Mouse (Mus musculus) hindbrain, embryonic 15.5 days (tissue): ENCODE results near the gene Gabarapl1. TPM values are rescaled to one million over a fixed set of nuclear protein-coding genes. Genes with fewer than 3 reads are reported as not detected.
"Not testable (repeated sequence)": the region's sequence is repeated elsewhere in the genome, so short reads cannot be mapped to it uniquely, and the experiment has no call there.

Experiments used
- ATAC-seq: fragments of 200-750 bp; cut with Nextera tagmentation; 2 replicates; pipeline ENCODE4 v1.8.0; 2017; ENCODE audit warnings: low read depth, moderate number of reproducible peaks, moderate TSS enrichment; ENCODE audit not compliant: low FRiP score
- H3K27ac ChIP-seq: fragments of 300-500 bp; sonication (generic); replicated peaks from 2 replicates; pipeline ENCODE4 v1.5.1; 2015; ENCODE audit warnings: mild to moderate bottlenecking, inconsistent platforms
- H3K27me3 ChIP-seq: fragments of 300-500 bp; sonication (generic); 2 replicates; pipeline ENCODE4 v1.6.1; 2015; ENCODE audit warnings: control low read depth, inconsistent platforms
- H3K36me3 ChIP-seq: fragments of 300-500 bp; sonication (generic); 2 replicates; pipeline ENCODE4 v1.6.1; 2015; ENCODE audit warnings: control low read depth, inconsistent platforms
- H3K4me1 ChIP-seq: fragments of 300-500 bp; sonication (generic); replicated peaks from 2 replicates; pipeline ENCODE4 v1.6.1; 2015; ENCODE audit warnings: control low read depth, inconsistent platforms
- H3K4me2 ChIP-seq: fragments of 300-500 bp; sonication (generic); 2 replicates; pipeline ENCODE4 v1.6.1; 2015; ENCODE audit warnings: moderate library complexity, mild to moderate bottlenecking, inconsistent platforms
- H3K4me3 ChIP-seq: fragments of 300-500 bp; sonication (generic); 2 replicates; pipeline ENCODE4 v1.5.1; 2015; ENCODE audit warnings: mild to moderate bottlenecking, inconsistent platforms
- H3K9ac ChIP-seq: fragments of 300-500 bp; sonication (generic); 2 replicates; pipeline ENCODE4 v1.6.1; 2015; ENCODE audit warnings: inconsistent platforms
- H3K9me3 ChIP-seq: fragments of 300-500 bp; sonication (generic); 2 replicates; pipeline ENCODE4 v1.6.1; 2016; ENCODE audit warnings: control low read depth, inconsistent platforms
- WGBS: fragments of 180-500 bp; shearing (Covaris S2); methylation state at CpG from one replicate; pipeline ENCODE4 v1.1.7; 2015; 5-methylcytosine and 5-hydroxymethylcytosine counted together
- polyA plus RNA-seq: library from polyadenylated mRNA; unstranded; fragments of >200 nt; fragmentation: Nextera tagmentation; extraction: Ambion mirVana; gene quantifications from 2 replicates; pipeline ENCODE4 v1.2.1, GENCODE M21; 2015

Gene Gabarapl1
- polyA plus RNA-seq = 209 and 213 TPM in 2 replicates

DNA sequence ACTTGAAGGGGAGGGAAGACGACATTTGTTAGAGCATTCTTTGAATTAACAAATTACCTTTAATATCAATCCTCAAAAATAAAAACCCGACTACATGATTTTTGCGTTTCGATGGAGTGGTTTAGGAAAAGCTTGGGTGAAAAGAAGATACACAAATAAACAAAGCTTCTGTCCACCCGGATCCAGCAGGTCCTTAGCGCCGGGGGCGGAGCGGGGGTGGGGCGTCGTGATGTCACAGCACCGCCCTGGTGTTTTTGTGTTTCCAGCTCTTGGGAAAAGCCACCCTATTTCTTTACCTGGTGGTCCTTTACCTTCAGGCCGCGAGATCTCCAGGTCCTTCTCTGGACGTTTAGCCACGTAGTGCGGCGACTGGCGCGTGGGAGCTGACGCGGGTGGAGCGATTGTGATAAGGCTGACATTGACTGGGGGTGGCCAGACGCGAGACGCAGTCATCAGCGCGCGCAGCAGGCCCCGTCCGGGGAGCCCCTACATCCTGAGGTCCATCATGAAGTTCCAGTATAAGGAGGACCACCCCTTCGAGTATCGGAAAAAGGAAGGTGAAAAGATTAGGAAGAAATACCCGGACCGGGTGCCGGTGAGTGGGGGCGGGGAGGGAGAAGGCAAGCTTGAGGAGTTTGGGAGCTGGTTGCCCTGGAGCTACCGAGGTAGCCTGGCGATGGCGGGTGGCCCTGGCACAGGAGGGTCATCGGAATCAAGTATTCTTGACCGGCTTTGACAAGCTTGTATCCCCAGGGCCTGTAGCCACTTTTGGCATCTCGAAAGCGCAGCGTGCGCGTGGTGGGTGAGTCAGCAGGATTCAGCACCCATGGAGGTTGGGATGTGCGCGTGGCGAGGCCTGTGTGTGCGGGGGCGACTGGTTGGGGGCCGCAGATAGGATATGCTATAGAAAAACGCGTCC lies at the start of gene Gabarapl1:
Gene Gabarapl1, plus strand, starts transcription at position 219 of the 919 bp plus-strand sequence.
- peak within 1 kb of the TSS; percentile 85 for H3K27ac ChIP-seq
- no peaks in the 10 kb centered on the region for H3K9me3 ChIP-seq
- under 1% methylated on average over 55 of the region's 55 CpGs for WGBS
- peak within 1 kb of the TSS; percentile 96 for H3K4me3 ChIP-seq
- H3K4me1 ChIP-seq = peaks cover 33% of the 10 kb centered on the region
- peak within 1 kb of the TSS; percentile 75 for H3K4me2 ChIP-seq
- H3K9ac ChIP-seq = peak within 1 kb of the TSS; percentile 93
- no peaks in the 10 kb centered on the region for H3K27me3 ChIP-seq
- H3K36me3 ChIP-seq = peaks cover 5% of the 10 kb centered on the region
- ATAC-seq = peak; percentile 85

DNA sequence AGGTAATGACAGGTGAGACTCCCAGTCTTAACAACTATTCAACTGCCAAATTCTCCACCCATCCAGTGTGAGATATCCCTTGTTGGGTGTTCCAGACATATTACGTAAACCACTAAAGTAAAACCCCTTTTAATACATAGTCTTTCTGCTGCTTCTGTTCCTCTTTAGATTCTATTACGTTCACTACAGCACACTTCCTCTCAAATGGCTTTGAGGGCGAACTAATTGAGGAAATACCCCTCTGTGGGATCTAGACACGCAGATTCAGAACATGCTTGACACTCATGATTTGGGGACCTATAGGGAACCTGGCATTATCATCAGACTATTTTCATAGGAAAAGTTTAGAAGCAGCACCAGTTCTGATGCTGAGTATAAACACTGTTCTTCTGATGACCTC lies 38.0 kb upstream of the Gabarapl1 start:
- Histone ChIP-seq H3K4me2 (no peak overlapping the region), H3K4me1 (no peaks in the 10 kb centered on the region), H3K27me3 (no peaks in the 10 kb centered on the region), H3K9me3 (no peaks in the 10 kb centered on the region), H3K4me3 (no peak overlapping the region), H3K27ac (no peak overlapping the region), H3K9ac (no peak overlapping the region), H3K36me3 (no peaks in the 10 kb centered on the region)
- 86% methylated on average over 4 of the region's 4 CpGs for WGBS
- no peak for ATAC-seq

DNA sequence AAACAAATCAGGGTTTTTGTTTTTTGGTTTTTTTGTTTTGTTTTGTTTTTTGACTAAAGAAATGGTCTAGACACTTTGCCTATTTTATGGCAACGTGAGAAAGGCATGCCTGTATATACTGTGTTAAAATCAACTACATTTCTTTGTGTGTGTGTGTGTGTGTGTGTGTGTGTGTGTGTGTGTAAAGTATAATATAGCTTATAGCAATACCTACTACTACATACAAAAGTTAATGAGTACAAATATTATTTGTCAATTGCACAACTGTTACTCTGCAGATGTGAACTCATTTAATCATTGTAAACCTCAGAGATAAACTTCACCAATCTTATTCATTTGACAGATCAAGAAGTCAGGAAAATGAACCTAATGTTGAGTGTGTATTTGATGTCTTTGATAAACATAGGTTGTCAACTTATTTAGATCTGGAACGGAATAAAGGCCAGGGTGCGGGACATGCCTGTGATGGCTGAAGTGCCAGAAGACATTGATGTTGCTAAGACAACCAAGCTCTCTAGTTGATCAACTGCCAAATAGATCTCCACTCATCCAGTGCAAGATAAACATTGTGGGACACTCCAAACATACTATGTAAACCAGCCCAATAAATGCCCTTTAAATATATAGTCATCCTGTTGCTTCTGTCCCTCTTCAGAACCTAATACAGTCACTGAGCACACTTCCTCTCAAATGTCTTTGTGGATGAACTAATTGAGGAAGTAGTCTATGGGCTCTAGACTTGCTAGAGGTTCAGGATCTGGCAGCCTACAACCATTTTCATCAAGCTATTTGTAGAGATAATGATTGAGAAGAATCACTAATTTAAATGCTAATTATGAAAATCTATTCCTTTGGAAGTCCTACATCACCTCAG lies 35.4 kb upstream of the Gabarapl1 start:
- Histone ChIP-seq H3K27ac (no peak overlapping the region), H3K4me2 (no peak overlapping the region), H3K4me1 (no peaks in the 10 kb centered on the region), H3K4me3 (no peak overlapping the region), H3K27me3 (no peaks in the 10 kb centered on the region), H3K9me3 (no peaks in the 10 kb centered on the region), H3K36me3 (no peaks in the 10 kb centered on the region), H3K9ac (no peak overlapping the region)
- WGBS = 89% methylated on average over 3 of the region's 3 CpGs
- ATAC-seq = no peak

DNA sequence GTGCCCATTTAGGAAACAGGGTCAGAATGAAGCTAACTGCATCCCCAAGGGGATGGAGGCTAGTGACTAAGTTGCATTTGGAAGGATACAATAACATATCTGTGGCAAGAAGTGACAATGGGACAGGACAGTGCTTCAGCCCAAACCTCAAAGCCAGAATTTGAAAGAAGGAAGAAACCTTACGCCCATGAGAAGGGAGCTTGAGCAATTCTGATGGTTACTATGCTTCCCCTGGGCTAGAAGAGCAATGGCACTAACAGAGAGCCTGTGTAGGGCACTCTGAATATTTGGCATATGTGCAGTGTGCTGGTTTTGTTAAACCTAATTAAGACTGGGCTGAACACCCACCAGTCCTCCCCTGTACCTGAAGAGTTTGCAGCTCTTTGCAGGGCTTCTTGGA lies 33.4 kb upstream of the Gabarapl1 start:
- not testable (repeated sequence) for H3K27ac ChIP-seq, H3K27me3 ChIP-seq, H3K9ac ChIP-seq, H3K4me3 ChIP-seq, ATAC-seq, H3K4me1 ChIP-seq, H3K9me3 ChIP-seq, H3K4me2 ChIP-seq, H3K36me3 ChIP-seq
- WGBS = 90% methylated on average over 1 of the region's 1 CpGs

DNA sequence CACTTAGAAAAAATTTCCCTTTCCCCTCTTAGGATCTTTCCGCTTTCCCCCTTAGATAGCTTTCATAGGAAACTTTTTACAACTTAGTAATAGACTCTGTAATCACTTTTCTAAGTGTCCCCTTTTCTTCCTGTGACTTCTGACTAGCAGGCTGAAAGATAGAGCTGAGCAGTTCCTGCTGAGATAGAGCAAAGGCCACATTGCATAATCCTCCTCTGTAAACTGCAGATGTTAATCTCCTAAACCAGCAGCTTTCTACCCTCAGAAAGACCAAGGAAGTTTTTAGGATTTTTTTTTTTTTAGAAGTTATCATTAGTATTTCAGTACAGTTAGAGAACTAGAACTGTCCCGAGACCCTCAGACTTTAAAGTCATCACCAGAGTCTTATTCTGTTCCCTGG lies 29.5 kb upstream of the Gabarapl1 start:
- no peaks in the 10 kb centered on the region for H3K27me3 ChIP-seq
- 0 out of 2 replicates have a peak, but pooled peaks cover 6% of the 10 kb centered on the region for H3K9me3 ChIP-seq
- H3K4me2 ChIP-seq = no peak overlapping the region
- WGBS = 92% methylated on average over 2 of the region's 2 CpGs
- no peak for ATAC-seq
- H3K4me1 ChIP-seq = no peaks in the 10 kb centered on the region
- no peak overlapping the region for H3K27ac ChIP-seq
- H3K36me3 ChIP-seq = no peaks in the 10 kb centered on the region
- no peak overlapping the region for H3K9ac ChIP-seq
- H3K4me3 ChIP-seq = no peak overlapping the region

DNA sequence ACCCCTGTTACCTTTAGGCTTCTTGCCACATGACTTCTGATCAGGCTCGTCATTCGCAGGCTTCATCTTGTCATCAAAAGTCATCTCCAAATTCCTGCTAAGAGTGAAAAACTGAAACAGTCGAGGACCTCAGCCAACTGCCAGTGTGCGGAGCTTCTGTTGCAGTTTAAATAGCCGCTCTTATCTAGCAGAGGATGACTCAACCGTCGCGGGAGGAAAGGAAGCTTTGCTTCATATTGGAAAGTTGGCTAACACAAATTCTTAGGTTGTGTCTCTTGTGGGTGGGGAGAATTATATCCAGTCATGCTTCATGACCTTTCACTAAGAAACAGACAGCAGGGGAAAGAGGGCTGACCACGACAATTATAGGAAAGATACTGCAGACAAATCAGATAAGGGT lies 25.9 kb upstream of the Gabarapl1 start, which contains the start of gene Olr1:
Gene Olr1, minus strand, starts transcription at position 142 of the 400 bp plus-strand sequence.
- 89% methylated on average over 9 of the region's 9 CpGs for WGBS
- no peaks in the 10 kb centered on the region for H3K4me1 ChIP-seq

DNA sequence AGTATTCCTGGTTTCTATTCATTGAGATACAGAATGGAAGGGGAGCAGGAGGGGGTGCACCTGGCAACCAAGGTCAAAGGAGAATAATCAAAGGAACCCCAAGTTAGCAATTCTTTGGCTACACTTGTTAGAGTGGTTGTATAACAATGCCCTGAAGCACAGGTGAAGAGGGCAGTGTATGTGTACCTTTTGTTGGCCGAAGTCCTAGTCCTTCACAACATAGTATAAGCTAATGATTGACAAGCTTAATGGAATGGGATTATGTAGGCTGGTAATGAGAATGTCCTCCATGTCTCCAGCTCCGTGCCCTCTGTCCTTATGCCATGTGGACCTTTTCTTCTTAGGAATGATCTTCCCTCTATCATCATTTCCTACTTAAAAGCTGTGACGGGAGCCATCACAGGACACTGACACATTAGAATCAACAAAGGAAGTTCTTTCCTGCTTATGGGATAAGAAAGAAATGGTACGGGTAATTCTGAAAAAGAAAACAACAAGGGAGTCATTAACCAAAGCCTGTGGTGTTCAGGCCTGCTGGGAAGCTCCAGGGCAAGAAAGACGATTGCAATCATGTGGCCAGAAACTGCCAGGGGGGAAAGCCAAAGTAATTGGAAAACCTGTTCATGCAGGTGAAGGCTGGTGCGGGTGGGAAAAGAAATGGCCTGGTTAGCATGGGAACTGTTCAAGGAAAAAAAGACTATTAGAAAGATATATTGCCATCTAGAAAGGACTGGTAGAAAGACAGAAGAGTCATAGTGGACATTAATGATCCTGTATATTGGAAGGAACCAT lies 22.6 kb upstream of the Gabarapl1 start:
- WGBS = 73% methylated on average over 6 of the region's 6 CpGs
- H3K36me3 ChIP-seq = no peaks in the 10 kb centered on the region
- H3K9ac ChIP-seq = no peak overlapping the region
- no peaks in the 10 kb centered on the region for H3K27me3 ChIP-seq
- H3K4me1 ChIP-seq = no peaks in the 10 kb centered on the region
- H3K4me3 ChIP-seq = no peak overlapping the region
- no peaks in the 10 kb centered on the region for H3K9me3 ChIP-seq
- H3K27ac ChIP-seq = no peak overlapping the region
- no peak overlapping the region for H3K4me2 ChIP-seq
- ATAC-seq = no peak

More for the DNA sequence above, 25.9 kb upstream of the Gabarapl1 start, which contains the start of gene Olr1:
- Histone ChIP-seq H3K36me3 (no peaks in the 10 kb centered on the region), H3K4me2 (no peak within 1 kb of the TSS), H3K27ac (no peak within 1 kb of the TSS), H3K27me3 (no peaks in the 10 kb centered on the region), H3K4me3 (no peak within 1 kb of the TSS), H3K9me3 (0 out of 2 replicates have a peak, but pooled peaks cover 6% of the 10 kb centered on the region), H3K9ac (no peak within 1 kb of the TSS)
- no peak for ATAC-seq

DNA sequence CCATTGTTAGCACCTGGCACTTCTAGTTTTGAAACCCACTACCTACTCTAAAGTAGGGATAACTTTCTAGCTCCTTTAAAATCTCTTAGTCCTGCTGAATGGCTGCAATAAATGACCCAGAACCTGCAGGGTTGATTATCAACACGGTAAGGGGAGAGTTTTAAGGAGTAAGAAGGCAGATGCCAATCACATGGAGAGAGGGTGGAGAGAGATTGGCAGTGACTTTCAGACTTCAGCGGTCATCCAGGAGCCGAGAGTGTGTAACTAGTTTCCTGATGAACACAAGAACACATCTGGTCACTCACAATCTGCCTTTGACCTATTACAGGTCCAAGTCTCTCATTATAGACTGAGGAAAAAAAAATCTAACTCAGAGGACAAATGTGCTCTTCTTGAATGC lies 20.6 kb upstream of the Gabarapl1 start, which contains the start of gene Tmem52b:
Gene Tmem52b, plus strand, starts transcription at position 189 of the 400 bp plus-strand sequence.
- no peaks in the 10 kb centered on the region for H3K4me1 ChIP-seq
- no peak within 1 kb of the TSS for H3K9ac ChIP-seq
- no peak for ATAC-seq
- H3K9me3 ChIP-seq = no peaks in the 10 kb centered on the region
- H3K36me3 ChIP-seq = no peaks in the 10 kb centered on the region
- H3K27me3 ChIP-seq = no peaks in the 10 kb centered on the region
- 76% methylated on average over 3 of the region's 3 CpGs for WGBS
- H3K27ac ChIP-seq = no peak within 1 kb of the TSS
- H3K4me3 ChIP-seq = no peak within 1 kb of the TSS
- H3K4me2 ChIP-seq = no peak within 1 kb of the TSS

DNA sequence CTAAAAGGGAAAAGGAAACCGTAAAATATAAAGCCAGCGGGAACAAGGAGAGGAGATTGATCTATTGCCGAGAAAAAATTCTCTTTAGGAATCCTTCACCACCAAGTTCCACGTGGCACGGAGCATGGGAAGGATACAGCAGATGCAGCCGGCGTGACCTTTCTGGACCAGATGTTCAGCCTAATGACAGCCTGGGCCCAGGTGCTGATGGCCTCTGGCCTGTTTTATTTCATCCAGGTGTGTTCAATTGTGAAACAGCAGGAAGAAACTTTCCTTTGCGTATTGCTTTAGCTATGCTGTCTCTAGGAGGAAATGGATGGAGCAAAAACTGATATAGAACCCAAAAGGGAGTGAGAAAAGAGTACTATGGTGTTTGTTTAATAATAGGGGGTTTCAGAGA lies 20.1 kb upstream of the Gabarapl1 start:
- Histone ChIP-seq H3K4me1 (no peaks in the 10 kb centered on the region), H3K4me2 (no peak overlapping the region), H3K27me3 (no peaks in the 10 kb centered on the region), H3K27ac (no peak overlapping the region), H3K9me3 (no peaks in the 10 kb centered on the region), H3K4me3 (no peak overlapping the region), H3K36me3 (no peaks in the 10 kb centered on the region), H3K9ac (no peak overlapping the region)
- WGBS = 78% methylated on average over 8 of the region's 8 CpGs
- ATAC-seq = no peak

DNA sequence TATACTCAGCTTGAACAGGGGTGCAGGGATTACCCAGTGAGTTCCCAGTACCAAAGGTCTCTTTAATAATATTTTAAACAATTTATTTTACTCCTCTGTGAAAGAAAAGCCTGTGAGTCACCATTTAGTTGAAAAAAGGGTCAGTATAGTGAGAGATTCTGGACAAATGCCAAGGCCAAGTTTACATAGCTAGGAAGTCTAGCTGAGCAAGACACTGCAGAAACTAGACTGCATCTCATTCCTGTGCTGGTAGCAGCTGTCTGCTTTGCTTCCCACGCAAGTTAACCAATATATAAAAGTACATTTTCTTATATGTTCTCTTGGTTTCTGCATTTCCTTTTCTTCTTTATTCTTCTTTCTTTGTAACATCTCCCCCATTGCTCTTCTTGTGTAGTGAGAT lies 19.6 kb upstream of the Gabarapl1 start:
- Histone ChIP-seq H3K27ac (no peak overlapping the region), H3K4me2 (no peak overlapping the region), H3K9me3 (no peaks in the 10 kb centered on the region), H3K4me3 (no peak overlapping the region), H3K9ac (no peak overlapping the region), H3K36me3 (no peaks in the 10 kb centered on the region), H3K27me3 (no peaks in the 10 kb centered on the region), H3K4me1 (no peaks in the 10 kb centered on the region)
- 90% methylated on average over 1 of the region's 1 CpGs for WGBS
- no peak for ATAC-seq

DNA sequence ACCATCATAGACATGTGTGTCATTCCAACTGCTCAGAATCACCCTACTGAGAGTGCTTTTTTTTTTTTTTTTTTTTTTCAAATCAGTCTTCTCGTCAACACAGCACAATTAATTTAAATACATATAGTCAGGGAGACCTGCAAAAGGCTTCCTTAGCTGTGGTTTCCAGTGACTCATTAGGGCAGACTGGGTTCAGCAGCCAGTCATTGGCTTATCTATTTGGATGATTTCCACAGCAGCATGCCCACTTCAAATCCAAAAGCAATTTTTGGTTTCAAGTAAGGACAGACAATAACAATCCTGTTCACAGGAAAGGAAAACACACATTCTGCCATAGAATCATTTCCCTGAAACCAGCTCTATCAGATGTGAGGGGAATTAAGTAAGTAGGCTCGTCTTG lies 18.6 kb upstream of the Gabarapl1 start:
- ATAC-seq = no peak
- Histone ChIP-seq H3K36me3 (no peaks in the 10 kb centered on the region), H3K4me1 (no peaks in the 10 kb centered on the region), H3K9me3 (no peaks in the 10 kb centered on the region), H3K4me3 (no peak overlapping the region), H3K4me2 (no peak overlapping the region), H3K9ac (no peak overlapping the region), H3K27me3 (no peaks in the 10 kb centered on the region), H3K27ac (no peak overlapping the region)
- WGBS = 75% methylated on average over 2 of the region's 2 CpGs
